In genomic region chr1:21554630-21555029, GRCm38 (mm10) we compare ENCODE assay signal across 16 mouse cellular contexts.
"Had no signal": no experiment of that assay in that cellular context is flagged by ENCODE, and none has a peak within 500 bp of the region (broad histone marks: within the 10 kb centered on the region; RNA-seq: fewer than 3 reads in every experiment).

No protein-coding gene starts in this region.

- DNase-seq: kidney, adult 2 months; kidney, postnatal 14 days; lung, adult 18-20 months; lung, postnatal 36 days; retina, postnatal 1 day; right cerebral cortex, postnatal 4 days; spleen, adult 18-20 months; thymus, adult 2 months; thymus, postnatal 36 days had no signal

- H3K27ac ChIP-seq: kidney, embryonic 15.5 days; limb, embryonic 12.5 days; liver, embryonic 14.5 days; midbrain, embryonic 12.5 days; neural tube, embryonic 13.5 days; stomach, embryonic 15.5 days had no signal

- H3K9ac ChIP-seq: kidney, embryonic 15.5 days; limb, embryonic 12.5 days; liver, embryonic 14.5 days; midbrain, embryonic 12.5 days; neural tube, embryonic 13.5 days; stomach, embryonic 15.5 days had no signal

- H3K9me3 ChIP-seq: kidney, embryonic 15.5 days; limb, embryonic 12.5 days; midbrain, embryonic 12.5 days; neural tube, embryonic 13.5 days; stomach, embryonic 15.5 days had no signal

- ATAC-seq: midbrain, embryonic 16.5 days had no signal

- H3K4me1 ChIP-seq: kidney, embryonic 15.5 days; limb, embryonic 12.5 days; midbrain, embryonic 12.5 days; neural tube, embryonic 13.5 days; stomach, embryonic 15.5 days had no signal

- H3K36me3 ChIP-seq: kidney, embryonic 15.5 days; limb, embryonic 12.5 days; midbrain, embryonic 12.5 days; neural tube, embryonic 13.5 days; stomach, embryonic 15.5 days had no signal

- H3K4me2 ChIP-seq: kidney, embryonic 15.5 days; limb, embryonic 12.5 days; midbrain, embryonic 12.5 days; neural tube, embryonic 13.5 days; stomach, embryonic 15.5 days had no signal

- H3K27me3 ChIP-seq: kidney, embryonic 15.5 days; limb, embryonic 12.5 days; midbrain, embryonic 12.5 days; neural tube, embryonic 13.5 days; stomach, embryonic 15.5 days had no signal

- H3K4me3 ChIP-seq: kidney, embryonic 15.5 days; limb, embryonic 12.5 days; midbrain, embryonic 12.5 days; neural tube, embryonic 13.5 days; stomach, embryonic 15.5 days had no signal
